Mouse (Mus musculus): ENCODE measurements around the gene Gcgr. TPM values are rescaled to one million over a fixed set of nuclear protein-coding genes. Genes with fewer than 3 reads are reported as not detected.

The Gcgr gene
- polyA plus RNA-seq, 1 experiment, result not detected

DNA sequence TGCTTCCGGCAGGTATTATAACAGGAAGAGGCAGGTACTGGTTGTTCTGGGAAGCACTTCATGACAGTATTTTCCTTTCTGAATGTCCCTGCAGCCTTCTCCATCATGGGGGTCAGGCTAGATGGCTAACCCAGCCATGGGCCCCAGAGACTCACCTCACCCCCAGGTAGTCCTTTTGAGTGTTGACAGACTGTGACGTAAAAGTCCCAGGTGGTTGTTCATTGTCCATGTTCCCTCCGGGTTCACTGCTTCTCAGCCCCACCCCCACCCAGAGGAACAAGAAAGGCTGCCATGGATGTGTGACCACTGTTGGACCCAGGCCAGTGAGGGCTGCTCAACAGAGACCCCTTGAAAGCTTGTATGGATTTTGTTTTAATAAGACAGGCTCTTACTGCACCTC, 37.1 kb upstream of the Gcgr start:
- Histone ChIP-seq H3K79me2 (ENCODE audit: control insufficient read depth, insufficient read depth) (peaks cover 31% of the 10 kb centered on the region), H3K79me3 (ENCODE audit: low read depth) (peaks cover 14% of the 10 kb centered on the region), H3K36me3 (ENCODE audit: control insufficient read depth, insufficient read depth) (peaks cover 64% of the 10 kb centered on the region), H3K4me3 (ENCODE audit: insufficient read depth, poor library complexity, severe bottlenecking) (peak overlapping the region; percentile 99), H3ac (ENCODE audit: control insufficient read depth, insufficient read length, low read depth) (no peak overlapping the region), H3K27me3 (ENCODE audit: control insufficient read depth, insufficient read depth, insufficient read length) (no peaks in the 10 kb centered on the region)
- TF ChIP-seq MYOG (IDR thresholded peaks at IDR 0.05; ENCODE audit: control insufficient read depth, extremely low read depth, insufficient read length) (no peak), FOSL1 (IDR thresholded peaks at IDR 0.05; ENCODE audit: insufficient read depth, low read length, poor library complexity, severe bottlenecking) (no peak), USF1 (IDR thresholded peaks at IDR 0.05; ENCODE audit: low read depth) (no peak), CEBPB (IDR thresholded peaks at IDR 0.05; ENCODE audit: low read depth) (no peak), MAX (IDR thresholded peaks at IDR 0.05) (no peak), CTCF (IDR thresholded peaks at IDR 0.05; ENCODE audit: control insufficient read depth, insufficient read depth, insufficient read length) (no peak), MYOD1 (IDR thresholded peaks at IDR 0.05; ENCODE audit: control insufficient read depth, insufficient read length, low read depth) (no peak)

- H3K79me3 ChIP-seq (ENCODE audit: low read depth), result peaks cover 14% of the 10 kb centered on the region
- H3ac ChIP-seq (ENCODE audit: control insufficient read depth, insufficient read length, low read depth), result no peak overlapping the region
- H3K36me3 ChIP-seq (ENCODE audit: control insufficient read depth, insufficient read depth), result peaks cover 64% of the 10 kb centered on the region
- peaks cover 31% of the 10 kb centered on the region for H3K79me2 ChIP-seq (ENCODE audit: control insufficient read depth, insufficient read depth)
- H3K4me3 ChIP-seq (ENCODE audit: insufficient read depth, poor library complexity, severe bottlenecking), result no peak overlapping the region
- TF ChIP-seq MYOD1 (IDR thresholded peaks at IDR 0.05; ENCODE audit: control insufficient read depth, insufficient read length, low read depth) (no peak), CEBPB (IDR thresholded peaks at IDR 0.05; ENCODE audit: low read depth) (no peak), FOSL1 (IDR thresholded peaks at IDR 0.05; ENCODE audit: insufficient read depth, low read length, poor library complexity, severe bottlenecking) (no peak), USF1 (IDR thresholded peaks at IDR 0.05; ENCODE audit: low read depth) (no peak), MAX (IDR thresholded peaks at IDR 0.05) (no peak), MYOG (IDR thresholded peaks at IDR 0.05; ENCODE audit: control insufficient read depth, extremely low read depth, insufficient read length) (no peak), CTCF (IDR thresholded peaks at IDR 0.05; ENCODE audit: control insufficient read depth, insufficient read depth, insufficient read length) (no peak)
- no peaks in the 10 kb centered on the region for H3K27me3 ChIP-seq (ENCODE audit: control insufficient read depth, insufficient read depth, insufficient read length)
These were observed 36.6 kb upstream of the Gcgr start for GRCm38 (mm10) chr11:120493911-120494310.

GRCm38 (mm10) chr11:120497436-120497835, 33.1 kb upstream of the Gcgr start:
- no peak overlapping the region for H3K4me3 ChIP-seq (ENCODE audit: insufficient read depth, poor library complexity, severe bottlenecking)
- H3ac ChIP-seq (ENCODE audit: control insufficient read depth, insufficient read length, low read depth), result no peak overlapping the region
- peaks cover 21% of the 10 kb centered on the region for H3K79me2 ChIP-seq (ENCODE audit: control insufficient read depth, insufficient read depth)
- H3K36me3 ChIP-seq (ENCODE audit: control insufficient read depth, insufficient read depth), result peaks cover 52% of the 10 kb centered on the region
- no peaks in the 10 kb centered on the region for H3K27me3 ChIP-seq (ENCODE audit: control insufficient read depth, insufficient read depth, insufficient read length)
- TF ChIP-seq FOSL1 (IDR thresholded peaks at IDR 0.05; ENCODE audit: insufficient read depth, low read length, poor library complexity, severe bottlenecking), result no peak
- TF ChIP-seq MAX (IDR thresholded peaks at IDR 0.05), result no peak
- no peak for TF ChIP-seq MYOD1 (IDR thresholded peaks at IDR 0.05; ENCODE audit: control insufficient read depth, insufficient read length, low read depth)
- TF ChIP-seq CEBPB (IDR thresholded peaks at IDR 0.05; ENCODE audit: low read depth), result no peak
- TF ChIP-seq MYOG (IDR thresholded peaks at IDR 0.05; ENCODE audit: control insufficient read depth, extremely low read depth, insufficient read length), result no peak
- TF ChIP-seq CTCF (IDR thresholded peaks at IDR 0.05; ENCODE audit: control insufficient read depth, insufficient read depth, insufficient read length), result no peak
- TF ChIP-seq USF1 (IDR thresholded peaks at IDR 0.05; ENCODE audit: low read depth), result no peak
- peaks cover 10% of the 10 kb centered on the region for H3K79me3 ChIP-seq (ENCODE audit: low read depth)

GRCm38 (mm10) chr11:120498226-120498625, 32.3 kb upstream of the Gcgr start:
- Histone ChIP-seq H3K36me3 (ENCODE audit: control insufficient read depth, insufficient read depth) (peaks cover 52% of the 10 kb centered on the region), H3ac (ENCODE audit: control insufficient read depth, insufficient read length, low read depth) (no peak overlapping the region), H3K27me3 (ENCODE audit: control insufficient read depth, insufficient read depth, insufficient read length) (no peaks in the 10 kb centered on the region), H3K4me3 (ENCODE audit: insufficient read depth, poor library complexity, severe bottlenecking) (no peak overlapping the region), H3K79me2 (ENCODE audit: control insufficient read depth, insufficient read depth) (peaks cover 13% of the 10 kb centered on the region), H3K79me3 (ENCODE audit: low read depth) (peaks cover 3% of the 10 kb centered on the region)
- TF ChIP-seq USF1 (IDR thresholded peaks at IDR 0.05; ENCODE audit: low read depth), result no peak
- TF ChIP-seq FOSL1 (IDR thresholded peaks at IDR 0.05; ENCODE audit: insufficient read depth, low read length, poor library complexity, severe bottlenecking), result no peak
- TF ChIP-seq MYOD1 (IDR thresholded peaks at IDR 0.05; ENCODE audit: control insufficient read depth, insufficient read length, low read depth), result no peak
- no peak for TF ChIP-seq MAX (IDR thresholded peaks at IDR 0.05)
- no peak for TF ChIP-seq CTCF (IDR thresholded peaks at IDR 0.05; ENCODE audit: control insufficient read depth, insufficient read depth, insufficient read length)
- no peak for TF ChIP-seq CEBPB (IDR thresholded peaks at IDR 0.05; ENCODE audit: low read depth)
- TF ChIP-seq MYOG (IDR thresholded peaks at IDR 0.05; ENCODE audit: control insufficient read depth, extremely low read depth, insufficient read length), result no peak

DNA sequence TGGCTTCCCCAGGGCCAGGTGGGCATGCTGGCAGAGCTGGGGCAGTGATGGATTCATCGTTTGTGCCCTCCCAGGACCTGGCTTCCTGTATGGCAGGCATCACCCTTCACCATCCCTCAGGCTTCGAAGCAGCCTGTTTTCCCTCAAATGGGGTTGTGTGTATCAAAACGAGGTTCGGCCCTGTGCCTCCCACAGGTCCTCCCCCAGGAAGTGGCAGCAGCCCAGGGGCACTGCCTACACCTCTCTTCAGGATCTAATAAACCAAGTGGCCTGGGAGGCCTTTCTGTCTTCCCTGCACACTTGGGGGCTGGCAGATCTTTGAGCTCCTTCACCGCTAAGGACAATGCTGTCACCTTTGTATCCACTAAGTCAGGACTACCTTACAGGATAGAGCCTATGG, 31.6 kb upstream of the Gcgr start:
- peaks cover 6% of the 10 kb centered on the region for H3K79me2 ChIP-seq (ENCODE audit: control insufficient read depth, insufficient read depth)
- peaks cover 47% of the 10 kb centered on the region for H3K36me3 ChIP-seq (ENCODE audit: control insufficient read depth, insufficient read depth)
- H3K79me3 ChIP-seq (ENCODE audit: low read depth), result peaks cover 2% of the 10 kb centered on the region
- H3K27me3 ChIP-seq (ENCODE audit: control insufficient read depth, insufficient read depth, insufficient read length), result no peaks in the 10 kb centered on the region
- TF ChIP-seq MYOG (IDR thresholded peaks at IDR 0.05; ENCODE audit: control insufficient read depth, extremely low read depth, insufficient read length), result no peak
- TF ChIP-seq MYOD1 (IDR thresholded peaks at IDR 0.05; ENCODE audit: control insufficient read depth, insufficient read length, low read depth), result no peak
- TF ChIP-seq CEBPB (IDR thresholded peaks at IDR 0.05; ENCODE audit: low read depth), result no peak
- no peak for TF ChIP-seq FOSL1 (IDR thresholded peaks at IDR 0.05; ENCODE audit: insufficient read depth, low read length, poor library complexity, severe bottlenecking)
- no peak for TF ChIP-seq MAX (IDR thresholded peaks at IDR 0.05)
- no peak for TF ChIP-seq USF1 (IDR thresholded peaks at IDR 0.05; ENCODE audit: low read depth)
- TF ChIP-seq CTCF (IDR thresholded peaks at IDR 0.05; ENCODE audit: control insufficient read depth, insufficient read depth, insufficient read length), result no peak
- no peak overlapping the region for H3K4me3 ChIP-seq (ENCODE audit: insufficient read depth, poor library complexity, severe bottlenecking)
- H3ac ChIP-seq (ENCODE audit: control insufficient read depth, insufficient read length, low read depth), result no peak overlapping the region

DNA sequence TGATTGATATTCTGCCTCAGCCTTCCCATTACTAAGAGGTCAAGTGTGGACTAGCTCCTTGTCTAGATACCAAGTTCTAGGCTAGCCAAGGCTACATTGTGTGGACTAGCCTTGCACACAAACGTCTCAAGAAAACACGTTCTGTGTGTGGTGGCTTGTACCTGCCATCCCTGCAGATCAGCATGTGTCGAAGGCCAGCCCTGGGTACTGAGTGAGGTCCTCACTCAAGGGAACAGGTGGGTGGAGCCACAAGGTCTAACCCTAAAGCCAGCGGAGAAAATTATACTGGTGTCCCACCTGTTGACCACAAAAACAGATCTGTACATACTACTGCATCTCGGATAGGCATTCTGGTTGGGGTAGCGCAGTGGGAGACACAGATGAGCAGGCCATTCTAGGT, 30.6 kb upstream of the Gcgr start:
- Histone ChIP-seq H3K79me2 (ENCODE audit: control insufficient read depth, insufficient read depth) (no peaks in the 10 kb centered on the region), H3ac (ENCODE audit: control insufficient read depth, insufficient read length, low read depth) (no peak overlapping the region), H3K4me3 (ENCODE audit: insufficient read depth, poor library complexity, severe bottlenecking) (no peak overlapping the region), H3K79me3 (ENCODE audit: low read depth) (no peaks in the 10 kb centered on the region), H3K36me3 (ENCODE audit: control insufficient read depth, insufficient read depth) (peaks cover 38% of the 10 kb centered on the region), H3K27me3 (ENCODE audit: control insufficient read depth, insufficient read depth, insufficient read length) (no peaks in the 10 kb centered on the region)
- TF ChIP-seq MYOG (IDR thresholded peaks at IDR 0.05; ENCODE audit: control insufficient read depth, extremely low read depth, insufficient read length) (no peak), CTCF (IDR thresholded peaks at IDR 0.05; ENCODE audit: control insufficient read depth, insufficient read depth, insufficient read length) (no peak), FOSL1 (IDR thresholded peaks at IDR 0.05; ENCODE audit: insufficient read depth, low read length, poor library complexity, severe bottlenecking) (no peak), MYOD1 (IDR thresholded peaks at IDR 0.05; ENCODE audit: control insufficient read depth, insufficient read length, low read depth) (no peak), USF1 (IDR thresholded peaks at IDR 0.05; ENCODE audit: low read depth) (no peak), CEBPB (IDR thresholded peaks at IDR 0.05; ENCODE audit: low read depth) (no peak), MAX (IDR thresholded peaks at IDR 0.05) (no peak)
